Mouse (Mus musculus) forebrain, embryonic 16.5 days (tissue): ENCODE measurements at regions not wholly inside any gene's neighbourhood (a gene's known extent, or its start where the extent isn't known, plus 50 kb on each side); places are given as distances from the start of the nearest gene placed in this dataset.
"Not testable (repeated sequence)": the region's sequence is repeated elsewhere in the genome, so short reads cannot be mapped to it uniquely, and the experiment has no call there.

ENCODE experiments used
- ATAC-seq: fragments of 200-750 bp; cut with Nextera tagmentation; 2 replicates; pipeline ENCODE4 v1.8.0; 2017; ENCODE audit warnings: mild to moderate bottlenecking, moderate library complexity
- H3K27ac ChIP-seq: fragments of 300-500 bp; sonication (generic); 2 replicates; pipeline ENCODE4 v1.5.1; 2014; ENCODE audit warnings: low read length, control low read depth
- H3K27me3 ChIP-seq: fragments of 300-500 bp; sonication (generic); replicated peaks from 2 replicates; pipeline ENCODE4 v1.6.1; 2014; ENCODE audit warnings: low read length; ENCODE audit not compliant: control insufficient read depth, insufficient read depth
- H3K36me3 ChIP-seq: fragments of 300-500 bp; sonication (generic); 2 replicates; pipeline ENCODE4 v1.6.1; 2014; ENCODE audit not compliant: control insufficient read depth, insufficient read depth
- H3K4me1 ChIP-seq: fragments of 300-500 bp; sonication (generic); replicated peaks from 2 replicates; pipeline ENCODE4 v1.6.1; 2014; ENCODE audit warnings: low read length; ENCODE audit not compliant: control insufficient read depth, insufficient read depth
- H3K4me2 ChIP-seq: fragments of 300-500 bp; sonication (generic); 2 replicates; pipeline ENCODE4 v1.6.1; 2014; ENCODE audit warnings: mild to moderate bottlenecking, low read length, control low read depth
- H3K4me3 ChIP-seq: fragments of 300-500 bp; sonication (generic); replicated peaks from 2 replicates; pipeline ENCODE4 v1.5.1; 2014; ENCODE audit warnings: mild to moderate bottlenecking, low read length, control low read depth
- H3K9ac ChIP-seq: fragments of 300-500 bp; sonication (generic); replicated peaks from 2 replicates; pipeline ENCODE4 v1.6.1; 2014; ENCODE audit warnings: low read depth, low read length, control low read depth
- H3K9me3 ChIP-seq: fragments of 300-500 bp; sonication (generic); 2 replicates; pipeline ENCODE4 v1.6.1; 2016; ENCODE audit warnings: low read length; ENCODE audit not compliant: control insufficient read depth
- WGBS: fragments of 180-500 bp; shearing (Covaris S2); extraction: QIAGEN DNeasy Blood & Tissue Kit; methylation state at CpG from one replicate; pipeline ENCODE4 v1.1.7; 2014; 5-methylcytosine and 5-hydroxymethylcytosine counted together

DNA sequence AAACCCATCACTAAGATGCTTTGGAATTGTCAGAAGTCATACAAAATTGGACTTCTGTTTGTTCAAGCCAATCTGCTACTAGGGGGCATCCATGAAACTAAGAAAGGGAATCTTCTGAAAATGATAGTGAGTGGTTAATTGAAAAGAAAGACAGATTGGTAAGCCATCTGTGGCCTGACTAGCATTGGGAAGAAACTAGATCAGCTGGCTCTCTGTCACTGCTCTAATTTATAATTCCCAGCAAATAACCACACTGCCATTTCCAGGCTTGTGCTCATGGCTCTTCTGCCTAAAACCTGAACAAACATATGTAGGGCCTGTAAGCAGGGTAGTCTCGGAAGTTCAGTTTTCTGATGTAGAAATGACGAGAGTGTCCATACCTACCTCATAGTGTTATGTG, 569.8 kb downstream of the Pcdh19 start:
- Histone ChIP-seq H3K4me2 (no peak overlapping the region), H3K4me3 (no peak overlapping the region), H3K9me3 (no peaks in the 10 kb centered on the region), H3K27ac (no peak overlapping the region), H3K36me3 (no peaks in the 10 kb centered on the region), H3K27me3 (no peaks in the 10 kb centered on the region), H3K9ac (no peak overlapping the region), H3K4me1 (no peaks in the 10 kb centered on the region)
- 76% methylated on average over 2 of the region's 2 CpGs for WGBS
- peak; percentile 45; the same call in 1 of the 2 replicates for ATAC-seq

DNA sequence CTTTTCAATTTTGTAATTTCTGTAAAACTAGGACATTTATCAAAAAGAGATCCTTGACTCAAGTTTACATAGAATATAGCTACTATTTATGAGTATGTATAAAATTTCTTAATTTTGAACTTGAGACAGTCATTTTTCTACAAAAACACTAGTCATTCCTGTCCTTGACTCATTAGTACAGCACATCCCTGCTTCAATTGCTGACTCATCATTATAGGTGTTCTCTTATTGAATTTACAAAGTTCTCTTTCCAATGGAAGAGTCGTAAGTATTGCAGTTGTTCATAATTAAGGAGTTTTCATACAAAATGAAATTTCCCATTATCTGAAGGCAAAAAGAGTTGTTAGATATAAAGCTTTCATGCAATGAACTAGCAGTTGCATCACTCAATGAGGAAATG, 578.6 kb downstream of the Pcdh19 start:
- Histone ChIP-seq H3K4me3 (no peak overlapping the region), H3K27me3 (no peaks in the 10 kb centered on the region), H3K36me3 (no peaks in the 10 kb centered on the region), H3K9me3 (no peaks in the 10 kb centered on the region), H3K4me1 (no peaks in the 10 kb centered on the region), H3K9ac (no peak overlapping the region), H3K4me2 (no peak overlapping the region), H3K27ac (no peak overlapping the region)
- WGBS: 95% methylated on average over 1 of the region's 1 CpGs
- no peak for ATAC-seq

DNA sequence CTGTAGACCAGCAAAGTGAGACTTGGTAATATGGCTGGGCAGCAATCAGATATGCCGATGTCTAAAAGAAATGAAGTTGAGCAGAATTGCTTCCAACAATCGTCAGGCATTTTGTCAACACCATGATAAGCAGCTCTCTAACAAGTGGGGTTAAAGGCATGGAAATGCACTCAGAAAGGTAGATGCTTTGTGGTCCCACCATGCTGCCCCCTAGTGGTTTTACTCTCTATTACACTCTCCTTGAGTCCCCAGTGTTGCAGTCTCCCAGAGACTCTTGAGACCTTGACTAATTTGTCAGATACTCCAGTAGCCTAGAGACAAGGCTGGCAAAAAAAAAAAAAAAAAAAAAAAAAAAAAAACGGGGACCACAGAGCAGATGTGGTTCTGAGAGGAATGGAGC, 595.8 kb downstream of the Pcdh19 start:
- no peaks in the 10 kb centered on the region for H3K4me1 ChIP-seq
- 91% methylated on average over 2 of the region's 3 CpGs for WGBS
- no peaks in the 10 kb centered on the region for H3K27me3 ChIP-seq
- ATAC-seq: no peak
- H3K4me2 ChIP-seq: no peak overlapping the region
- H3K4me3 ChIP-seq: no peak overlapping the region
- H3K36me3 ChIP-seq: no peaks in the 10 kb centered on the region
- H3K27ac ChIP-seq: no peak overlapping the region
- H3K9ac ChIP-seq: no peak overlapping the region
- no peaks in the 10 kb centered on the region for H3K9me3 ChIP-seq

DNA sequence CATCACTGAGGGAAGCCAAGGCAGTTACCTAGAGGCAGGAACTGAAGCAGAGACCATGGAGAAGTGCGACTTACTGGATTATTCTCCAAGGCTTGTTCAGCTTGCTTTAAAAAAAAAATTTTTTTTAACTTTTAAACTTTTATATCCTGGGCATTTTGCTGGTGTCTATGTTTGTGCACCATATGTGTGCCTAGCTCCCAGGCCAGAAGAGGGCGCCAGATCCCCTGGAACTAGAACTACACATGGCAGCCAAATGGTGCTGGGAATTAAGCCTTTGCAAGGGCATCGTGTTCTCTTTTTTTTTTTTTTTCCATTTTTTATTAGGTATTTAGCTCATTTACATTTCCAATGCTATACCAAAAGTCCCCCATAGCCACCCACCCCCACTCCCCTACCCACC, 624.7 kb downstream of the Pcdh19 start:
- not testable (repeated sequence) for H3K4me2 ChIP-seq, H3K4me1 ChIP-seq, H3K27ac ChIP-seq, H3K4me3 ChIP-seq, H3K9ac ChIP-seq, H3K27me3 ChIP-seq, ATAC-seq, H3K9me3 ChIP-seq, H3K36me3 ChIP-seq
- 66% methylated on average over 3 of the region's 3 CpGs for WGBS
